Mouse (Mus musculus): Measurements from ENCODE around the gene Diaph3.

Diaph3 gene

DNA sequence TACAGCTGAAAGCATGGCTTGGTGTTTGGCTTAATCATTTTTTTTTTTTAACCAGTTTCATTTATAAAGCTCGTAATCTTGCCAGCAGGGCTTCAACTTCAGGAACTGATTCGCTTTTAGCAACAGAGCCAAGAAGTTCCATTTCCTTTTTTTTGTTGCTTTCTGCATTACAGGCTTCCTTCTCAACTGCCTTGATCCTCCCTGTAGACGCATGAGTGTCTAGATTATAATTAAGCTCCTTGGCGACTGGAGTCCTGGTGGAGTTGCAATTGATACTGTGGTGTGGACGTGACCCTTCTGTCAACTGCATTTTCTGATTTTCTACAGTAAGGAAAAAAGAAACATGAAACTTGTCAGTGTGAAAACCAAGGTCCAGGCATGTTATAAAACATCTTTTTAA, 484.8 kb downstream of the Diaph3 start:
- no peak for DNase-seq (ENCODE audit: low spot score in 2 of 2)

DNA sequence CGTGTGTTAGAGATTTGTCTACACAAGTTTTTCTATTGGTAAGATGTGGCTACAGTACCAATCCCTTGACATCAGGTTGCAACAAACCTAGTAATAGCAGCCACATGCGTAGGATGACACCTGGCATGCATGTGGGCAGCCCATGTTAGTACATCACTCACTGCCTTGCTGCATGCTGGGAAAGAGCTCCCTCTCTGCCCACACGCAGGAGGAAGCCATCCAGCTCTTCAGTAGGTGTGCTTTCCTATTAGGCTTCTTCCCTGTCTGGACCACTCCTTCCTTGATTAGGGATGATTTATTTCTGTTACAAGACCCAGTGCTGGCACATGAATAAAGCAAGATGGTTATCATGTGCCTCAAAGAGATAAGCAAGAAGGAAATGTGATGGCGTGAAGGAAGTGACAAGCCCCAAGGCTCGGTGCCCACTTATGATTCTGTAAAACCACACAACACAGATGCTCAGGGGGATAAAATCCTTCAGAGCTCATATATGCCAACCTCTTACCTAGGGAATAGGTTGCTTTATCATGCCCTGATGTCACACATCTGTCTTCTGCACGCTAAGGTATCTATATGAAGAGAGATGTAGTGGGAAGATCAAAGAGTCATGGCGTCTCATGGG, 494.4 kb downstream of the Diaph3 start:
- DNase-seq (ENCODE audit: low spot score in 2 of 2), result no peak

DNA sequence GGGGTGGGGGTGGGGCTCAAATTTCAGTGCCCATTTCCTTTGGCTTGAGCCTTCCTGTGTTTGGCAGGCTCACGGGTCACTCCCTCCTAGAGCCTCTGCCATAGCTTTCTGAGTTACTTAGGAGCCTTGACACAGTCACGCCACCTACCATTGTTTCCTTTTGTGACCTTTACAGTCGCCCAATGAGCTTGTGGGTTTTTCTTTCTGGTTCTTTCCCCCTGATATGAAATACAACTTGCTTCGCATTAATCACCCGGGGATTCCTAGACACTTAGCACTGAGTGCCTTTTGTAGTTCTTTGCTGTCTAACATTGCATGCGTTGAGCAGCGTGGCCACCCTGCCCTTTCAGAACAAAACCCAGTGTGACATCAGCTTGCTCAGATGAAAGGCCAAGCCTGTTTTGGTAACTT, 498.2 kb downstream of the Diaph3 start:
- no peak for DNase-seq (ENCODE audit: low spot score in 2 of 2)

DNA sequence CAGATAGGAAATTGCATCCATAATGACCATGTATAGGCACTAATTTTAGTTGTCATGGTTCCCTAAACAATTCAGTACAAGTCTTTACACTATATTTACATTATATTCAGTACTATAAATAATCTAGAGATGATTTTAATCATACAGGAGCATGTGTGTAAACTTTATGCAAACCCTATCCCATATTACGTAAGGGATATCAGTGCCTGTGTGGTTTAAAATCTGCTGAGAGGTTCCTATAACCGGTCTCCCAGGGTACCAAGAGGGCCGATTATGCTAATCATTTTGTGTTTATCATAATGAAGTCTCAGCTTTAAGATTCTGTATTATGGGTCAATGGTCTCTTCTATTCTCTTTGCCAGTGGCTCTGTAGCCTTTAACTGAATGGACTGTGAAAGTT, 499.2 kb downstream of the Diaph3 start:
- DNase-seq (ENCODE audit: low spot score in 2 of 2), result no peak

DNA sequence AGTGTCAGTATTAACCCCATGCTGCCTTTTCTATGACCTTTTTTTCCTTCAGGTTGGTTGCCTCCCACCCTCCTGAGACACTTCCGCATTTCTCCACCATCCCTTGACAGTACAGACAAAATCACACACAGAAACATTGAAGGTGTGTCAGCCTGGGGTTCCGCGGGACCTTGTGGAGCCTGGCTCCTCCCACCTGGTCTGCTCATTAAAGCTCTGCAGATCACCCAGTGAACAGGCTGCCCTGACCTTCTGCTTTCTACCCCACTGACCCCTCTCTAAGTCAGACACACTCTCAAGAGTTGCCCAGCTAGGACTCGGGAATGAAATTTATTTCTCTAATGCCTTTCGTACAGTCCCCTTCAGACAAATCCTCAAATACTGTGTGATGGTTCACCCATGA, 500.9 kb downstream of the Diaph3 start:
- no peak for DNase-seq (ENCODE audit: low spot score in 2 of 2)

DNA sequence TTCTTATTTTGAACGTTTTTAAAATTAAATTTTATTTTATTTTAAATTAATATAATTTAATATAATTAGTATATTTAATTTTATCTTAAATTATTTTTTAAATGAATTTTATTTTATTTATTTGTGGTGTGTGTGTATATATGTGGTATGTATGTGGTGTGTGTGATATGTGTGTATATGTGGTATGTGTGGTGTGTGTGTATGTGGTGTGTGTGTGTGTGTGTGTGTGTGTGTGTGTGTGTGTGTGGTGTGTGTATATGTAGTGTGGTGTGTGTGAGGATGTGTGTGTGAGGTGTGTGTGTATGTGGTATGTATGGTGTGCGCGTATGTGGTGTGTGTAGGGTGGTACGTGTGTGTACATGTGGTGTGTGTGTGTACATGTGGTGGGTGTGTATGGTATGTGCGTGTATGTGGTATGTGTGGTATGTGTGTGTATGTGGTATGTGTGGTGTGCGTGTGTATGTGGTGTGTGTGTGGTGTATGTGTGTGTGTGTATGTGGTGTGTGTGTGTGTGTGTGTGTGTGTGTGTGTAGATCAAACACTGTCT, 505.4 kb downstream of the Diaph3 start:
- DNase-seq (ENCODE audit: low spot score in 2 of 2), result no peak

DNA sequence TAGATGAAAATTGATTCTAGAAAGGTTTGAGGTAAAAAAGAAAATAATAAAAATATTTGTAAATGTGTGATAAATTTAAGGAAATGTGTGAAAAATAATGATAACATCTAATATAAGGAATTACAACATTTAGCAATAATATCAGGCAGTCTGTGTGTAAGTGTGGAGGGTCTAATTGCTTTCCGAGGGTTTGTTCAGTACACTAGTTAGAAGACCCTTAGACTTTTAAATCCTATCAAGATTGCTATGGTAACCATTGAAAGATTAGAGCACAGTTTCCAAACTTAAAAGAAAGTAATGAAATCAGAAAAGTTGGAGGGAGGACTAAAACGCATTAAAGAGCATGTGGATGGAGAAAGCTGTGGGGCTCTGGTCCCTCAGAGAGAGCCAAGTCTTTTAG, 506.0 kb downstream of the Diaph3 start:
- DNase-seq (ENCODE audit: low spot score in 2 of 2), result no peak

DNA sequence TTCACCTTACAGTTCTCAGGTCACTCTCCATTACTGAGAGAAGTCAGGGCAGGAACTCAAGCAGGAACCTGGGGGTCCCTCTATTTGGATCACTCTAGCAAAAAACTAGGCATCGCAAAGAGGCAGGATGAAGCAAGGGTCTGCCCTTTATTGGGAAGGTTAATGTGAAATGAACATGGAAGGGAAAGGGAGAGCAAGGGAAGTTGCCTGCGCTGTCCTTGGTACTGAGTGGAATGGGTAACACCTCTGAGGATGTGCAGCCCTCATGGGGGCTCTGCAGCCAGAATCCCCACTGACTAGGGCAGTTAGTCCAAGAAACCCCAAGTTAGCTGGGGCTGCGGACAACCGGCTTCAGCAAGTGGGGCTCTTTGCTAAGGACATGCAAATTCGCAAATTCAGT, 507.2 kb downstream of the Diaph3 start:
- no peak for DNase-seq (ENCODE audit: low spot score in 2 of 2)

DNA sequence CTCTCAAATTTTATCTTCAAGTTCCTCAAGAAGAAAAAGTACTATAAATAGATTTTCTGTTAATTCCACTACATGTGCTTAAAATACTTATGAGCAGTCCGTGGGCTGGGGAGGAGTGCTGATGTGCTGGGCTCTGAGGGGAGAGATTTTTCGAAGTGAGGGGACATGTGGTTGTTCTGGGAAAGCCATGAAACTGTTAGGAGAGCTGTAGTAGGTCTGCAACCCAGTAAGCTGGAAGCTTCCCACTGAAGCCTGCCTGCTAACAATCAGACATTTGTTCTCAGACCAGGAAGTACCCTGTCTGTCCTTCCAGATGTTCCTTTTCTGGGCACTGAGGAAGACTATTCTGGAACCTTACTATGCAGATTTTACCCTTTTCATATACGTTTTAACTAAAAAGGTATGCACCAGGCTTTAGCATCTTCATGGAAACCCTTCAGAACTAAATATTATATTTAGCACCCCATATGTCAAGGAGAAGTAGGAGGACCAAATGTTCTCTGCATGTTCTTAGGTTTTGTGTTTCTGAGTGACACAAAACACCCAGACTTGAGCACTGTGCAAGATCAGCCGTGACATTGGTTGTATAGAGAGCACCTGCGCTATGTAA, 516.1 kb downstream of the Diaph3 start:
- DNase-seq (ENCODE audit: low spot score in 2 of 2), result no peak

DNA sequence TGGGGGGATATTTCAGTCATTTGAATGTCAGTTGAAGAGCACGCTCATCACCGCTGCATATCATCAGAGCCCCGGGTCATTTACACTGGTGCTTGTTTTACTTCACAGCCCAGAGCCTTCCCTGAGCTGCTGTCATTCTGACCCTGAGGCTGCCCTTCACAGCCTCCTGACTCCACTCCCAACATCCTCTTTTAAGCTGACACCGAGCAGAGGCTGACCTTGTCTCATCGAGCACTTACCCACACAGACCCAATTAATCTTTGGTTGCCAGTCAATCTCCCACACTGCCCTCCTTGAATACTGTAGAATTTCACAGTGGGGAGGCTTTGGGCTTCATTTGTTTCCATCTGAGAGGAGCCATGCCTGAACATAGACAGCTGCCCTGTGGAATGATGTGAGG, 521.4 kb downstream of the Diaph3 start:
- DNase-seq (ENCODE audit: low spot score in 2 of 2), result no peak

Measured in thymus, postnatal 10 days (tissue).